Mouse (Mus musculus) lung, embryonic 15.5 days (tissue): ENCODE measurements around the gene Prkag2. TPM values are rescaled to one million over a fixed set of nuclear protein-coding genes. Genes with fewer than 3 reads are reported as not detected.
"Not testable (repeated sequence)": the region's sequence is repeated elsewhere in the genome, so short reads cannot be mapped to it uniquely, and the experiment has no call there.

ENCODE experiments used
- ATAC-seq: fragments of 200-750 bp; cut with Nextera tagmentation; 2 replicates; pipeline ENCODE4 v1.8.0; 2017; ENCODE audit warnings: moderate number of reproducible peaks, borderline replicate concordance; ENCODE audit not compliant: low FRiP score, low TSS enrichment; ENCODE audit errors: extremely low read depth
- H3K27ac ChIP-seq: fragments of 300-500 bp; sonication (generic); 2 replicates; pipeline ENCODE4 v1.5.1; 2015; ENCODE audit warnings: moderate library complexity, mild to moderate bottlenecking, inconsistent platforms
- H3K27me3 ChIP-seq: fragments of 300-500 bp; sonication (generic); 2 replicates; pipeline ENCODE4 v1.6.1; 2015; ENCODE audit warnings: inconsistent platforms
- H3K36me3 ChIP-seq: fragments of 300-500 bp; sonication (generic); 2 replicates; pipeline ENCODE4 v1.6.1; 2015; ENCODE audit warnings: inconsistent platforms
- H3K4me1 ChIP-seq: fragments of 300-500 bp; sonication (generic); 2 replicates; pipeline ENCODE4 v1.6.1; 2015; ENCODE audit warnings: inconsistent platforms
- H3K4me2 ChIP-seq: fragments of 300-500 bp; sonication (generic); 2 replicates; pipeline ENCODE4 v1.6.1; 2015; ENCODE audit warnings: inconsistent platforms, mild to moderate bottlenecking, moderate library complexity
- H3K4me3 ChIP-seq: fragments of 300-500 bp; sonication (generic); 2 replicates; pipeline ENCODE4 v1.5.1; 2015; ENCODE audit warnings: mild to moderate bottlenecking, inconsistent platforms
- H3K9ac ChIP-seq: fragments of 300-500 bp; sonication (generic); 2 replicates; pipeline ENCODE4 v1.6.1; 2015; ENCODE audit warnings: inconsistent platforms
- H3K9me3 ChIP-seq: fragments of 300-500 bp; sonication (generic); 2 replicates; pipeline ENCODE4 v1.6.1; 2016; ENCODE audit warnings: inconsistent platforms
- WGBS: fragments of 180-500 bp; shearing (Covaris S2); methylation state at CpG from one replicate; pipeline ENCODE4 v1.1.7; 2015; 5-methylcytosine and 5-hydroxymethylcytosine counted together
- polyA plus RNA-seq: library from polyadenylated mRNA; unstranded; fragments of >200 nt; fragmentation: Nextera tagmentation; extraction: Ambion mirVana; gene quantifications from 2 replicates; pipeline ENCODE4 v1.2.1, GENCODE M21; 2015

Prkag2 gene
- polyA plus RNA-seq, 1 experiment from 2014 or later: 30.2 TPM

- peaks cover 24% of the 10 kb centered on the region for H3K4me1 ChIP-seq
- ATAC-seq: not testable (repeated sequence)
- 77% methylated on average over 3 of the region's 3 CpGs for WGBS
These were observed 278.2 kb downstream of the Prkag2 start for GRCm38 (mm10) chr5:24822231-24822630.

GRCm38 (mm10) chr5:24821403-24821841, 279.0 kb downstream of the Prkag2 start:
- peaks cover 18% of the 10 kb centered on the region for H3K4me1 ChIP-seq
- peaks cover 10% of the 10 kb centered on the region for H3K36me3 ChIP-seq
- 68% methylated on average over 3 of the region's 3 CpGs for WGBS
- no peak overlapping the region for H3K9ac ChIP-seq
- ATAC-seq: no peak
- no peak overlapping the region for H3K4me2 ChIP-seq
- no peak overlapping the region for H3K27ac ChIP-seq
- H3K27me3 ChIP-seq: no peaks in the 10 kb centered on the region
- no peak overlapping the region for H3K4me3 ChIP-seq
- H3K9me3 ChIP-seq: no peaks in the 10 kb centered on the region

More at GRCm38 (mm10) chr5:24822231-24822630, 278.2 kb downstream of the Prkag2 start:
- H3K9ac ChIP-seq, H3K4me3 ChIP-seq, H3K27me3 ChIP-seq, H3K36me3 ChIP-seq, H3K4me2 ChIP-seq, H3K27ac ChIP-seq, H3K9me3 ChIP-seq: not testable (repeated sequence)

GRCm38 (mm10) chr5:24820627-24821026, 279.8 kb downstream of the Prkag2 start:
- no peak for ATAC-seq
- Histone ChIP-seq H3K4me1 (peaks cover 10% of the 10 kb centered on the region), H3K4me2 (no peak overlapping the region), H3K9me3 (no peaks in the 10 kb centered on the region), H3K27ac (no peak overlapping the region), H3K4me3 (no peak overlapping the region), H3K36me3 (peaks cover 16% of the 10 kb centered on the region), H3K27me3 (no peaks in the 10 kb centered on the region), H3K9ac (no peak overlapping the region)
- WGBS: 60% methylated on average over 5 of the region's 5 CpGs

GRCm38 (mm10) chr5:24817191-24817590, 283.3 kb downstream of the Prkag2 start:
- WGBS: 82% methylated on average over 4 of the region's 4 CpGs
- Histone ChIP-seq H3K9me3 (no peaks in the 10 kb centered on the region), H3K27ac (no peak overlapping the region), H3K9ac (no peak overlapping the region), H3K36me3 (peaks cover 32% of the 10 kb centered on the region), H3K4me2 (no peak overlapping the region), H3K4me1 (peaks cover 8% of the 10 kb centered on the region; the same call in 1 of the 2 replicates), H3K4me3 (no peak overlapping the region), H3K27me3 (no peaks in the 10 kb centered on the region)
- no peak for ATAC-seq

GRCm38 (mm10) chr5:24813946-24814345, 286.5 kb downstream of the Prkag2 start:
- peak; percentile 57; the same call in 1 of the 2 replicates for ATAC-seq
- H3K27ac ChIP-seq: peak overlapping the region; percentile 74

DNA sequence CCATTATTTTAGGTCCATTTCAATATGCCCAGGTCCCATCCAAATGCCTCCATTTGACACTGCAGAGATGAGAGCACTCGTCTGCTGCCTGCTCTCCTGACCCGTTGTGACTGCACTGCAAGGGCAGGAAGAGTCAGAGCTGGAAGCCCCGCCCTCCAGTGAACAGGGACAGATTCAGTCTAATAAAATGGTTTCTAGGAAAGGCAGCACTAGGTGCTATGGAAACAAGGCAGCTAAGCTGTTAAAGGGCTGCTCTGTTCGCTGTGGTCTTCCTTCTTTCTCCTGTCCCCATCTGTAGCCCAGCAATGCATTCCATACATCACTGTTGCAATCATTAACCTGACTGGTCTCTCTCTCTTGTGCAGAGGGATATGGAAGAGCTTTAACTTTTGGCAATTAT, 287.4 kb downstream of the Prkag2 start:
- no peak overlapping the region for H3K9ac ChIP-seq
- 55% methylated on average over 4 of the region's 4 CpGs for WGBS
- no peak overlapping the region for H3K4me3 ChIP-seq
- no peaks in the 10 kb centered on the region for H3K9me3 ChIP-seq
- H3K27ac ChIP-seq: no peak overlapping the region
- 0 out of 2 replicates have a peak, but pooled peaks cover 6% of the 10 kb centered on the region for H3K4me1 ChIP-seq
- no peaks in the 10 kb centered on the region for H3K27me3 ChIP-seq
- no peak overlapping the region for H3K4me2 ChIP-seq
- H3K36me3 ChIP-seq: peaks cover 54% of the 10 kb centered on the region
- no peak for ATAC-seq

More at GRCm38 (mm10) chr5:24813946-24814345, 286.5 kb downstream of the Prkag2 start:
- H3K36me3 ChIP-seq: peaks cover 53% of the 10 kb centered on the region
- H3K27me3 ChIP-seq: no peaks in the 10 kb centered on the region
- no peak overlapping the region for H3K4me3 ChIP-seq
- no peak overlapping the region for H3K9ac ChIP-seq
- no peak overlapping the region for H3K4me2 ChIP-seq
- H3K4me1 ChIP-seq: 0 out of 2 replicates have a peak, but pooled peaks cover 6% of the 10 kb centered on the region
- 33% methylated on average over 3 of the region's 3 CpGs for WGBS
- H3K9me3 ChIP-seq: no peaks in the 10 kb centered on the region

Other genes starting within 250 kb of the Prkag2 start
- gene Galntl5, start 80.8 kb upstream of the Prkag2 start, polyA plus RNA-seq: not detected in 2 replicates
- gene Galnt11, start 121.3 kb upstream of the Prkag2 start, polyA plus RNA-seq: 31.8 and 34.8 TPM in 2 replicates
- gene E130116L18Rik, start 122.5 kb upstream of the Prkag2 start, polyA plus RNA-seq: not detected in 2 replicates